Mouse (Mus musculus) intestine, embryonic 16.5 days (tissue): ENCODE measurements at regions not wholly inside any gene's neighbourhood (a gene's known extent, or its start where the extent isn't known, plus 50 kb on each side); places are given as distances from the start of the nearest gene placed in this dataset.

ENCODE experiments used
- ATAC-seq: fragments of 200-750 bp; cut with Nextera tagmentation; 2 replicates; pipeline ENCODE4 v1.8.0; 2017; ENCODE audit warnings: moderate TSS enrichment, moderate library complexity
- H3K27ac ChIP-seq: fragments of 300-500 bp; sonication (generic); 2 replicates; pipeline ENCODE4 v1.5.1; 2014; ENCODE audit warnings: mild to moderate bottlenecking, low read length
- H3K27me3 ChIP-seq: fragments of 300-500 bp; sonication (generic); replicated peaks from 2 replicates; pipeline ENCODE4 v1.6.1; 2014; ENCODE audit warnings: low read length, control low read depth, mixed read lengths; ENCODE audit not compliant: control insufficient read depth, insufficient read depth
- H3K36me3 ChIP-seq: fragments of 300-500 bp; sonication (generic); 2 replicates; pipeline ENCODE4 v1.6.1; 2014; ENCODE audit warnings: low read length, control low read depth; ENCODE audit not compliant: control insufficient read depth, insufficient read depth
- H3K4me1 ChIP-seq: fragments of 300-500 bp; sonication (generic); 2 replicates; pipeline ENCODE4 v1.6.1; 2014; ENCODE audit warnings: low read length, control low read depth, mixed read lengths; ENCODE audit not compliant: control insufficient read depth, insufficient read depth
- H3K4me2 ChIP-seq: fragments of 300-500 bp; sonication (generic); 2 replicates; pipeline ENCODE4 v1.6.1; 2014; ENCODE audit warnings: low read depth, low read length, control low read depth
- H3K4me3 ChIP-seq: fragments of 300-500 bp; sonication (generic); 2 replicates; pipeline ENCODE4 v1.5.1; 2014; ENCODE audit warnings: mild to moderate bottlenecking, low read length
- H3K9ac ChIP-seq: fragments of 300-500 bp; sonication (generic); 2 replicates; pipeline ENCODE4 v1.6.1; 2014; ENCODE audit warnings: low read depth, low read length
- H3K9me3 ChIP-seq: fragments of 300-500 bp; sonication (generic); 2 replicates; pipeline ENCODE4 v1.6.1; 2016; ENCODE audit warnings: low read length, control low read depth; ENCODE audit not compliant: control insufficient read depth
- WGBS: fragments of 180-500 bp; shearing (Covaris S2); extraction: QIAGEN DNeasy Blood & Tissue Kit; methylation state at CpG from one replicate; pipeline ENCODE4 v1.1.7; 2014; 5-methylcytosine and 5-hydroxymethylcytosine counted together

DNA sequence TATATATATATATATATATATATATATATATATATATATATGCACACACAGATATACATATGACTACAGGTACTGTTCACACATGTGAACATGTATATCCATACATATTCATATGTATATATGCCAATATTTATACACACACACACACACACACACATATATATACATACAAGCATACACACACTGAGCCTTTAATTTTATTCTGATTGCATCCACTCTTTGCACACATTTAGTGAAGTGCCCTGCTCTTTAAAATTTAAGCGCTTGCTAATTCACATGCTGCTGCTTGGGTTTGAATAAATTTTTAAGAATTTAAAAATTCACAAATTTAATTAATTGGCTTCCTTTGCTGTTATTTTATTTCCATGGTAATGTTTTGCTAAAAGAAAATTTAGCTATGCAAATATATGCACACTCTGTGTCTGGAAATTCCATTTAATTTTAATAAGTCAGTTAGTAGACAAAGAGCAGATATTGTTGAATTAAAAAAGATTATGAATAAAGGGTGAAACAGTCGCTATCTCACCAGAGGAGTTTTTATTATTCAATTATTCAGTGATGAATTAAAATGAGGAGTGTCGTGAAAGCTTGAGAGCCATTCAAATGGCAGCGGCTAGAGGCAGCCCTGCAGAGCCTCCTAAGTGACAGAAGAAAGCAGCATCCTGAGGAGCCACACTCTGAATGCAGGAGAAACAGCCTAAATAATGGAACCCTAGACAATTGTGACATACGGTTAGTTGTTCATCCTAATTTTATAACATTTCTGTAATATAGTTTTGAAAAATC lies 348.3 kb upstream of the BB014433 start:
- H3K4me2 ChIP-seq: no peak overlapping the region
- H3K4me3 ChIP-seq: no peak overlapping the region
- no peaks in the 10 kb centered on the region for H3K9me3 ChIP-seq
- no peaks in the 10 kb centered on the region for H3K36me3 ChIP-seq
- no peak overlapping the region for H3K9ac ChIP-seq
- H3K4me1 ChIP-seq: no peaks in the 10 kb centered on the region
- ATAC-seq: no peak
- H3K27ac ChIP-seq: no peak overlapping the region
- H3K27me3 ChIP-seq: no peaks in the 10 kb centered on the region
- WGBS: 68% methylated on average over 5 of the region's 5 CpGs

DNA sequence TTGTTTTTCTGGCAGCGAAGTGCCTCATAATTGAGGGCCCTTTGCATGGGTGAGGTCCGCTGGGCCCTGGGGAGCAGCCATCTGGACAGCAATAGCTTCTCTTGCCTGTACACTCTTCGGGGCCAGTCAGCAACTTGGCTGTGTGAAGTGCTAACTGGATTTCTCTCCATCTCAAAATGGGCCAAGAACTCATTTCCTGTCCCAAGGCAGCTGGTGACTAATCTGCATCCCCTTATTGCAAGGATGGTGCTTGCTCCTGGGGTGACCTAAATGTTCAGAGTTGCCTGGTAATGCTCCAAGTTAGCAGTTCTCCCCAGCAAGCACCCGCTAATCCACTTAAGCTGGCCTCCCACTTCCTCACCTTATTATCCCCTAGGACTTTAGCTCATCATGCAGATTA lies 346.2 kb upstream of the BB014433 start:
- WGBS: 61% methylated on average over 4 of the region's 4 CpGs
- H3K9me3 ChIP-seq: no peaks in the 10 kb centered on the region
- no peak for ATAC-seq

GRCm38 (mm10) chr8:15388791-15389190 lies 342.9 kb upstream of the BB014433 start:
- Histone ChIP-seq H3K4me1 (no peaks in the 10 kb centered on the region), H3K27me3 (no peaks in the 10 kb centered on the region), H3K4me3 (no peak overlapping the region), H3K9me3 (no peaks in the 10 kb centered on the region), H3K4me2 (no peak overlapping the region), H3K27ac (no peak overlapping the region), H3K36me3 (no peaks in the 10 kb centered on the region), H3K9ac (no peak overlapping the region)
- 85% methylated on average over 5 of the region's 5 CpGs for WGBS
- no peak for ATAC-seq

More for the DNA sequence above, 346.2 kb upstream of the BB014433 start:
- Histone ChIP-seq H3K36me3 (no peaks in the 10 kb centered on the region), H3K4me1 (no peaks in the 10 kb centered on the region), H3K27ac (no peak overlapping the region), H3K9ac (no peak overlapping the region), H3K4me2 (no peak overlapping the region), H3K4me3 (no peak overlapping the region), H3K27me3 (no peaks in the 10 kb centered on the region)

- Histone ChIP-seq H3K9ac (no peak overlapping the region), H3K4me2 (no peak overlapping the region), H3K4me3 (no peak overlapping the region), H3K36me3 (no peaks in the 10 kb centered on the region), H3K27ac (no peak overlapping the region), H3K9me3 (no peaks in the 10 kb centered on the region), H3K27me3 (no peaks in the 10 kb centered on the region), H3K4me1 (no peaks in the 10 kb centered on the region)
- 85% methylated on average over 2 of the region's 2 CpGs for WGBS
- no peak for ATAC-seq
Measured at GRCm38 (mm10) chr8:15367063-15367462, 321.2 kb upstream of the BB014433 start.

DNA sequence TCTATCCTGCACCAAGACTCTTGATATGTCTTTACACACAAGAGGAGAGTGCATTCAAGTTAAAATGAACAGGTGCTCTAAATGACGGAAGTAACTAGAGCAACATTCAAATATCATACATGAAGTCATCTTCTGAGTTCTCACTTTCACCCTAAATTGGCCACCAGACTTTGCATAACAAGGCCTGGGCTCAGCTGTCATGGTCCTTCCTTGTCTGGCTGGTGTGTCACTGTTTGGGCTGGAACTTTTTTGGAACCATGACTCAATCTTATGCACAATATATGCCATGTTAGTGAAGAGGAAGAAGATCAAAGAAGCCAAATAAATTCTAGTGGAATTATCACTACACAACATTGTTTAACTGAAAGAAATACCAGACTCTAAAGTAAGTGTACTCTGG lies 318.7 kb upstream of the BB014433 start:
- Histone ChIP-seq H3K9me3 (no peaks in the 10 kb centered on the region), H3K27ac (no peak overlapping the region), H3K4me3 (no peak overlapping the region), H3K36me3 (no peaks in the 10 kb centered on the region), H3K27me3 (no peaks in the 10 kb centered on the region), H3K9ac (no peak overlapping the region), H3K4me1 (no peaks in the 10 kb centered on the region), H3K4me2 (no peak overlapping the region)
- no peak for ATAC-seq
- WGBS: 97% methylated on average over 1 of the region's 1 CpGs

DNA sequence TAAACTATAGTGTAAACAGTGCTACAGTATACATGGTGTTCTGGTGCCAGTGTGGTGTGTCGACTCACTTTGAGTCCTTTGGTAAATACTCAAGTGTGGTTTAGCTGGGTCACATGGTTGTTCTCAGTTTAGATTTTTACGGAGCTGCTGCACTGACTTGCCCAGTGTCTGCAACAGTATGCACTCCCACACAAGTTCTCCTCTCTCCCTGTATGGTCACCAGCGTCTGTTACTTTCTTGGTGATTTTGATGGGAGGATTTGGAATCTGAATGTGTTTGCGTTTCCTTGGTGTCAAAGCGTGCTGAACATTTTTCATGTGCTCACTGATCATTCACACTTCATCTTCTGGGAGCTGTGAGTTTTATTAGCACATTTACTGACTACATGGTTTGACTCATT lies 298.3 kb upstream of the BB014433 start:
- 84% methylated on average over 5 of the region's 5 CpGs for WGBS
- H3K4me3 ChIP-seq: no peak overlapping the region
- no peak for ATAC-seq

DNA sequence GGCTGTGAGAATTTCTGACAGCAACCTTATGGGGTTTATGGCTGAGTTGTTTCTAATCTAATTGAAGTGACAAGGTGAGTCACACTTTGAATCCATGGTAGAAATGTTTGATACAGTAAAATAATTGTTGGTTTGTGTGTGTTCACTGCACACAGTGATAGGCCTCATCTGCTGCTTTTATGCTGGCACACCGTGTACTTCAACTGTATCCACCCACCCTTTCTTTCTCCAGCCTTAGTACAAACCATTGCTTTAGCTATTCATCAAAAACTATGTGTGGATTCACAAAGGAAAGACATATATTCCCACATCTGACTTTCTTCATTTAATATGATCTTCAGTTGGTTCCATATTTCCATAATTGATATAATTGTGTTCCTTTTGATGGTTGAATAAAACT lies 297.7 kb upstream of the BB014433 start:
- H3K9ac ChIP-seq: no peak overlapping the region
- no peak for ATAC-seq
- H3K4me2 ChIP-seq: no peak overlapping the region
- H3K4me3 ChIP-seq: no peak overlapping the region
- no peaks in the 10 kb centered on the region for H3K27me3 ChIP-seq
- no peaks in the 10 kb centered on the region for H3K9me3 ChIP-seq
- no peak overlapping the region for H3K27ac ChIP-seq
- no peaks in the 10 kb centered on the region for H3K4me1 ChIP-seq
- 73% methylated on average over 1 of the region's 1 CpGs for WGBS
- H3K36me3 ChIP-seq: no peaks in the 10 kb centered on the region

More for the DNA sequence above, 298.3 kb upstream of the BB014433 start:
- Histone ChIP-seq H3K27me3 (no peaks in the 10 kb centered on the region), H3K9ac (no peak overlapping the region), H3K4me1 (no peaks in the 10 kb centered on the region), H3K9me3 (no peaks in the 10 kb centered on the region), H3K27ac (no peak overlapping the region), H3K36me3 (no peaks in the 10 kb centered on the region), H3K4me2 (no peak overlapping the region)

DNA sequence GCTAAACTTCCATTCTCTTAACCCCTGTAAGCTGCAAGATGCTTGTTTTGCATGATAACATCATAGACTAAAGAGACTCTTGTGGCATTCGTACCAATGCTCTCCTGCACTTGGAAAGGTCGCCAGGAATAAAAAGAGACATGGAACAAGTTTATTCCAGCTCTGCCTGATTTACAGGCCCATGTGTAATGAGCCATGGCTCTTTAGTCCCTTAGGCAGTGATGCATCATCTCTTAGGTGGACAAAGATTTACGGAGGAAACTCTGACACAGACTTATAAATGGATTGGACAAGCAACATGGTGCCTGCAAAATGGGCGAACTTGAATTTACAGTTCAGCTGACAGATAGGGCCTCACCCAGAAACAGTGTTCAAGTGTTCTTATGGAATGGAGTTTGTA lies 288.7 kb upstream of the BB014433 start:
- WGBS: 84% methylated on average over 4 of the region's 4 CpGs
- no peak overlapping the region for H3K27ac ChIP-seq
- no peak for ATAC-seq
- no peaks in the 10 kb centered on the region for H3K27me3 ChIP-seq
- no peak overlapping the region for H3K4me2 ChIP-seq
- no peaks in the 10 kb centered on the region for H3K36me3 ChIP-seq
- no peaks in the 10 kb centered on the region for H3K4me1 ChIP-seq
- H3K9me3 ChIP-seq: no peaks in the 10 kb centered on the region
- H3K9ac ChIP-seq: no peak overlapping the region
- H3K4me3 ChIP-seq: no peak overlapping the region

DNA sequence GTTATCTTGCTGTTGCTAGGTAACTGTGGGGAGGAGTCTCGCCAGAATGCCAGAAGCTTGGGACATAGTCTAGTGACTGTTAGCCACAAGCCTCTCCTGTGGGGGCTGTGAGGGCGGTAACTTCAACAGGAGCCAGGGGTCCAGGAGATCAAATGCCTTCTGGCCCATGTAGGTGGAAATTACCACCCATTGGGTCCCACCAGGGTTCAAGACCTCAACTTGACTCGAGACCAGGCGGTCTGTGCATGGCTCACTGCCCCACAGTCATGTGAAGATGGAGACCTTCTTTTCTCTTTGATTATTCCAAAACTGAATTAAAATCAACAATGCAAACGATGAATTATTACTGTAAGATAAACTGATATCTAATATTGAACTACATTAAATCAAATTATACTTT lies 281.4 kb upstream of the BB014433 start:
- no peak for ATAC-seq
- Histone ChIP-seq H3K4me2 (no peak overlapping the region), H3K4me3 (no peak overlapping the region), H3K27me3 (no peaks in the 10 kb centered on the region), H3K36me3 (no peaks in the 10 kb centered on the region), H3K9ac (no peak overlapping the region), H3K4me1 (no peaks in the 10 kb centered on the region), H3K27ac (no peak overlapping the region), H3K9me3 (no peaks in the 10 kb centered on the region)
- WGBS: 38% methylated on average over 5 of the region's 5 CpGs

DNA sequence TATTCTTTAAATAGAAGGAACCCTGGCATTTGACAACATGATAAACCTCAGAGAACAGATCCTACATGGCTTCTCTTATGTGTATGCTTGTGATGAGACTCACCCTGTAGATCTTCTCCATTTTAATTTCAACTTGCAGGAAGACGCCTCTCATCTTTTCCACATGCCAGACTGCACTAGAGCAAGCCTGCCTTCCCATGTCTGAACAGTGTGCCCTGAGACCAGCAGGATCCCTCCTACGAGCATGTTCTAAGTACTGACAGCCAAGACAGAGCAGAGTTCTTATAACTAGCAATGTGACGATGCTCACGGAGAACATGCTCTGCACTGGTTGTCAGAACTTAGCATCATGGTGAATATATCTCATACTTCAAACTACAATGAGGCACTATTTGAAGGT lies 277.5 kb upstream of the BB014433 start:
- H3K27me3 ChIP-seq: no peaks in the 10 kb centered on the region
- 80% methylated on average over 4 of the region's 4 CpGs for WGBS

More for the DNA sequence above, 277.5 kb upstream of the BB014433 start:
- H3K4me2 ChIP-seq: no peak overlapping the region
- ATAC-seq: no peak
- H3K4me1 ChIP-seq: no peaks in the 10 kb centered on the region
- H3K4me3 ChIP-seq: no peak overlapping the region
- no peaks in the 10 kb centered on the region for H3K9me3 ChIP-seq
- no peak overlapping the region for H3K27ac ChIP-seq
- H3K36me3 ChIP-seq: no peaks in the 10 kb centered on the region
- no peak overlapping the region for H3K9ac ChIP-seq
